Mouse (Mus musculus) heart, embryonic 16.5 days (tissue): Measurements from ENCODE around the gene Mttp. TPM values are rescaled to one million over a fixed set of nuclear protein-coding genes. Genes with fewer than 3 reads are reported as not detected.

Experiments used
- polyA plus RNA-seq: library from polyadenylated mRNA; unstranded; fragments of >200 nt; fragmentation: Nextera tagmentation; extraction: Ambion mirVana; gene quantifications from 2 replicates; pipeline ENCODE4 v1.2.1, GENCODE M21; 2015

The Mttp gene
- polyA plus RNA-seq, 1 experiment from 2014 or later: 7.9 TPM

Other genes with a start within 250 kb of the Mttp start
- gene Lamtor3, start 226.5 kb downstream of the Mttp start, polyA plus RNA-seq: 115 and 120 TPM in 2 replicates
- gene Dapp1, start 163.4 kb downstream of the Mttp start, polyA plus RNA-seq: 17.3 and 22.8 TPM in 2 replicates
- 18.7 and 19.1 TPM in 2 replicates for gene 1110002E22Rik, start 79.9 kb downstream of the Mttp start, polyA plus RNA-seq
- 0.36 and 0.45 TPM in 2 replicates for gene Gm5105, start 77.6 kb downstream of the Mttp start, polyA plus RNA-seq
- 5.2 and 7.0 TPM in 2 replicates for gene Trmt10a, start 1.5 kb downstream of the Mttp start, polyA plus RNA-seq
- not detected in 2 replicates for gene 4930579F01Rik, start 48.9 kb upstream of the Mttp start, polyA plus RNA-seq
- 0.30 TPM in 2 replicates for gene Adh7, start 72.8 kb upstream of the Mttp start, polyA plus RNA-seq
- 14.0 and 91.8 TPM in 2 replicates for gene Adh1, start 116.0 kb upstream of the Mttp start, polyA plus RNA-seq
- gene Adh6a, start 168.3 kb upstream of the Mttp start, polyA plus RNA-seq: not detected in 2 replicates
- gene Adh6b, start 196.8 kb upstream of the Mttp start, polyA plus RNA-seq: 1.7 and 3.6 TPM in 2 replicates